Mouse (Mus musculus) frontal cortex, postnatal 25 days (tissue): ENCODE results near the gene Ttc9c.

Source experiments
- DNase-seq, 2 experiments: peaks; one replicate each; pipeline ENCODE4 v3.0.0; 2022; ENCODE audit warnings: low spot score in 2 of 2

Gene Ttc9c

DNA sequence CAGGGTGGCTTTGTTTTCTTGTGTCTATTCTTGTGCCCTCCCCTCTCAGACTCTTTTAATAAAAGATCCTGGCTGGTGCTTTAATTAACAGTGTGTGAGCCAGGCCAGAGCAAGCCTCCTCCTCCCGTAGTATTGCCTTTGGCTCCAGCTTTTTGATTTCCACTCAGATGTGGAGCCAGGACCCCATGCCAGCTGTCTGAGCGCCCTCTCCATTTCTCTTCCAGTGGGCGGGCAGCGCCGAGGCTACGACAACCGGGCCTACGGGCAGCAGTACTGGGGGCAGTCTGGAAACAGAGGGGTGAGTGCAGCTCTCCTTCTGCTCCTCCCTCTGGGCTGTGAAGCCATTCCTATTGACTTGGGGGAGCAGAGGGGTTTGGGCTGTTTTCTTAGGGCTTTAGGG lies 11.5 kb upstream of the Ttc9c start:
- no peak for DNase-seq

DNA sequence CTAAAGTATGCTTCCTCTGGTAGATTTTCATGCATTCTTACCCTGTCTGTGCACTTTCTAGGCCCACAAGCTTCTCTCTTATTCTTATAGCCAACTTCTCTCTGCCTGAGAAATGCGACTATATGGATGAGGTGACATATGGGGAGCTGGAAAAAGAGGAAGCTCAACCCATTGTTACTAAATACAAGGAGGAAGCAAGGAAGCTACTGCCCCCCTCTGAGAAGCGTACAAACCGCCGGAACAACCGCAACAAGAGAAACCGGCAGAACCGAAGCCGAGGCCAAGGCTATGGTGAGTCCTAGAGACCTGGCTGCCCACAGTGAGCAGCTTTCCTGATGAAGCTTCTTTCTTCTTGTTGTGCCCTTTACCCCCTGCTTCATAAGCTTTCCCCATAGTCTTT lies 10.5 kb upstream of the Ttc9c start, which contains the start of gene AC129217.1:
Gene AC129217.1, plus strand, starts transcription at position 114 of the 400 bp plus-strand sequence.
- no peak for DNase-seq

DNA sequence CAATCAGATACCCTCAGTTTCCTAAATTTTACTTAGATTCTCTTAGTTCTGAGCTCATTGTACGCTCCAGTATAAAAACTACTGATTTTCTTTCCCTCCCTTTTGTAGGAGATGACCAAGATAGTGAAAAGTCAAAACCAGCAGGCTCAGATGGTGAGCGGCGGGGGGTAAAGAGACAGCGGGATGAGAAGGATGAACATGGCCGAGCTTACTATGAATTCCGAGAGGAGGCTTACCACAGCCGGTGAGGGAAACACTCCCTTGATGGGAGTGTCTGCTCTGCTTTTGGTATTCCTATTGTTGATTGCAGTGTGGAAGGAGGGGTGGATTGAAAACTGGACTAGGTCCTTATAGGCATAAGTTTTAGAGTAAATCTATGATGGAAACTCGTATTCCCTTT lies 3.6 kb upstream of the Ttc9c start:
- no peak for DNase-seq

DNA sequence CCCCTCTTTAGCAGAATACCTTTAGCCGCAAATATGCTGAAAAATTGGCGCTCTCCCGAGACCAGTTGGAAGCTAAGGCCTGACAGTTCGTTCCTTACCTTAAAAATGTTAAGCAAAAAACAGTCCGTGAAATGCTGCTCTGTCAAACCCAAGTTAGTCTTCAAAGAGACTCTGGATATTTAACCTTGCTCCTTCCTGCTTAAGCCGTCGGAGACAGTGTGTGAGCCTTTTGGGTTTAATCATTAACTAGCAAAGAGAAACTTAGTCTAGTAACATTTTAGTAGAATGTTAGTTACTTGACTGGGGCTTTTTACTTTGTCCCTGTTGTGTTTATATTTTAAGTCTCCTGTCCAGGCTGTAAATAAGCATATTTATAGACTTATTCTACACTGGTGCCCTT lies 2.0 kb upstream of the Ttc9c start:
- no peak for DNase-seq

DNA sequence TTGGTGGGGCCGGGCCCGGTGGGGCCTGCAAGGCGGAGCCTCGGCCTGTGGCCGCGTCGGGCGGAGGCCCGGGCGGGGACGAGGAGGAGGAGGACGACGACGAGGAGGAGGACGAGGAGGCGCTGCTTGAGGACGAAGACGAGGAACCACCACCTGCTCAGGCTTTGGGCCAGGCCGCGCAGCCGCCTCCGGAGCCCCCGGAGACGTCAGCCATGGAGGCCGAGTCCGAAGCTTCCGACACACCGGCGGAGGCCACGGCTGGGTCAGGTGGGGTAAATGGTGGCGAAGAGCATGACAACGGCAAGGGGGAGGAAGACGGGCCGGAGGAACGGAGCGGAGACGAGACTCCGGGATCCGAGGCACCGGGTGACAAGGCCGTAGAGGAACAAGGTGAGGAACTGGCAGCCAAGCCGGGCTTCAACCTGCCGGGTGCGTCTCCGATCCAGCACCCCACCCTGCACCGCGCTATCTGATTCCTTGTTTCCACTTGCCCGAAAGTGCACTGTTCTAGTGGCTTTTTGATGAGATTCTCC lies 1.4 kb upstream of the Ttc9c start:
- DNase-seq = no peak

DNA sequence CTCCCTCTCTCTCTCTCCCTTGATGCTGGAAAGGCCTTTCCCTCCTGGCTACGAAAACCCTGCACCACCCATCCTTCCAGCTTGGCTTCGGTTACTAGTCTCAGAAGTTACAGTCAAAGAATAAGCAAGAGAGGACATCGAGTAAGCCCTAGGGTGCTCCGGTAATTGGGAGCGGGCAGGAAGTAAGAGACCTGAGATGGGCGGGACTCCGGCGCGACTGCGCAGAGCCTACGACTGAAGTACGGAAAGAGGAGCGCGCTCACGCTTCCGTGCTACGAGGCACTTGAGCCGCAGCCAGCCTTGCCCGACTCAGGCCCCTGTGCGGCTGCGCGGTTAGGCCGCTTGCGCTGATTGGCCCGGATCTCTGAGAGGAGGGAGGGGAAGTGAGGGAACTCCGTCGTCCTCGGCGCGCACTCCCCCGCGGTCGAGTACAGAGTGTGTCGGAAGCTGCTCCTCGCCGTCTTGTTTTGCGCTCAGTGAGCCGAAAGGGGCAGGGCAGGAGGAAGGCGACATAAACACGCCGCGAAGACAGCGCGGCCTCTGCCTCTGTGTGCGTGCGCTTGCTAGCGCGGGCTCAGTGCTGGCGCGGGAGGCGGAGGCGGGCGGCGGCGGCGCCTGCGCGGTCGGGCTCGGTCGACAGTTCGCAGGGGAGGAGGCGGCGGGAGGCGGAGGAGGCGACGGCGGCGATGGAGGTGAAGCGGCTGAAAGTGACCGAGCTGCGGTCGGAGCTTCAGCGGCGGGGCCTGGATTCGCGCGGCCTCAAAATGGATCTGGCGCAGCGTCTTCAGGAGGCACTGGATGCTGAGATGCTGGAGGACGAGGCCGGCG lies 677 bp upstream of the Ttc9c start, which contains the start of gene Hnrnpul2:
Gene Hnrnpul2, plus strand, starts transcription at position 415 of the 828 bp plus-strand sequence.
- DNase-seq = peak; percentile 96

DNA sequence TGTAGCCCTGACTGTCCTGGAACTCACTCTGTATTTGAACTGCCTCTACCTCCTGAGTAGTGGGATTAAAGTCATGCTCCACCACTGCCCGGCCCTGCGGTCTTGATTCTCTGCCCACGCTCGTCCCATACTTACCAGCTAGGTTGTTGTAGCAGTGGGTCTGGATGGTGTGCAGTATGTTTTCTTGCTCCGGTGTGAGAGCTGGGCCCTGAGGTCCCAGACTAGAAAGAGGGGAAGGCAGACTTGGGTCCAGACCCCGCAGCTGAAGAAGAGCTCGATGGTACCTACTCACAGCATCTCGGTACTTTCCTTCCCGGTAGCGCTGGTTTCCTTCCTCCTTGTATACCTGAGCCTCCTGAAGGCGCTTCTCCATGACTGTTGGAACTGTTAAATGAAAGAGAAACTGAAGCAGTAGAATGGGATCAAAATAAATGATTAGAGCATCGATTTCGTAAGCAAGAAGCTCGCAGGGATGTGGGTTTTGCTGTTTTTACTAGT lies 783 bp downstream of the Ttc9c start:
- DNase-seq = no peak

DNA sequence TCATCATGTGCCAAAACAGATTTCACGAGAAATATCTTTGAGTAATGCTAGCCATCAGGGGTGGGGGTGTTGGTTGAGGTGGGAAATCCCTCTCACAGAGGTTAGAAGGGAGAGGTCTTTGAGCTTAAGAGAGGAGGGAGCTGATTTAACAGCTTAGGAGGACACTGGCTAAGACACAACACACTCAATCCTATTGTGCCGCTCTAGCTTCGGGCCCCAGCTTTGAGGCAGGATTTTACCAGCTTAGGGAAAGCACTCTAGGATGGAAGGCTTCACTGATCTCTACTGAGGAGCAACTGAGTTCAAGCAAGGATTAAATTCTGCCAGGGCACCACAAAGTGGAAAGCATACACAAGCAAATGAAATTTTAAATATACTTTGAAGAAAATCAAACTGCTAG lies 2.1 kb downstream of the Ttc9c start:
- no peak for DNase-seq

DNA sequence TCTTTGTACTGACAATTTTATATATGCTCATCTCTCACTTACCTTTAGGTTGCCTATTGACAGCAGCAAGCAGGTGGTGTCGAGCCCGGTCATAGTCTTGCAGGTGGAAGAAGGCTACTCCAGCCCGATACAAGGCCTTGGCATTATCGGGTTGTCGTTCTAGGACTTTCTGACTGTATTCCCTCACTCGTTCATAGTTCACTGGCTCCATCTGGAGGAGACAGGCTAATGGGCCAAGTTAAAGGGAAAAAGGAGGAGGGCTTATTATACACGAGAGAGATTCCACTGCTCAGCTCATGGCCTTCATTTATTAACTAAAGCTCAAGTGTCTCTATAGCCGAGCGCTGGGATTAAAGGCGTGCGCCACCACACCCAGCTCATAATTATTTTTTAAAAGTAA lies 3.3 kb downstream of the Ttc9c start:
- DNase-seq = no peak

DNA sequence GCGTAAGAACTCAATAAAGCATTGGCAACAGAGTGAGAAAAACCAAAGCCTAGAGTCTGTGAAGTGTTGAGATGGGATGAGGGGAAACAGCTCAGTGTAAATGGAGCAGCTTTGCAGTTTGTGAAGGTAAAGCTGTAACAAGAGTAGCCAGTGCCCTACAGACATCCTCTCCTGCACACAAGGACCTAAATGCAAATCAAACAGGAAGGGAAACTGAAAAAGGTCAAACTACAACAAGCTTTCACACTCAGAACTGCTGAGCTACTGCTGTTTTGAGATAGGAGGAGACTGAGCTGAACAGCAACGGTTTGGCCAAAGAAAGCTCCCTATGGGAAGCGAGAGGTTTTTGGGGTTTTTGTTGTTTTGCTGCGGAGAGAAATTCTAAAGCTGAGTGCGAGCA lies 12.3 kb downstream of the Ttc9c start:
- no peak for DNase-seq

DNA sequence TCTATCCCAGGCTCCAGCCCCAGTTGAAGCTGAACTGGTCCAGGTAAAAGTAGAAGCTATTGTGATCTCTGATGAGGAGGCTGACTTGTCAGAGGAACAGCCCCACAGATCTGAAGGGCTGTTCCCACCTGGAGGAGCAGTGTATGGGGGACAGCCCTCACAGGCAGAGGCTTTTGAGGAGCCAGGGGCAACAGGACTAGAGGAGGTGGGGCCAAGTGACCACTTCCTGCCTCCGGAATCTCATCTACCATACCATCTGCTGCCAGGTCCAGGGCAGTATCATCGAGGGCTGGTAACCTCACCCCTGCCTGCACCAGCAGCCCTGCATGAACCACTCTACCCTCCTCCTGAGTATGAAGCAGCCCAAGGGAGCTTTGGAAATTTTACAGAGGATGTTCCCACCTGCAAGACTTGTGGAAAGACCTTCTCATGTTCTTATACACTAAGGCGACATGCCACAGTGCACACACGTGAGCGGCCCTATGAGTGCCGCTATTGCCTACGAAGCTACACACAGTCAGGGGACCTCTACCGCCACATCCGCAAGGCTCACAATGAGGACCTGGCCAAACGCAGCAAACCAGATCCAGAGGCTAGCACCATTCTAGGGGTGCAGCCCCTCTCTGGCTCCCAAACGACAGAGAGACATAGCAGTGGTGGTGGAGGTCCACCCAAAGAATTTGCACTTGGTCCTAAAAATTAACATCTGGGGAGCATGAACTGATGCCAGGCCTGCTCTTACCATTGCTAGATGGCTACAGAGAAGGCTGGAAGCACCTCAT lies 15.1 kb downstream of the Ttc9c start:
- no peak for DNase-seq

DNA sequence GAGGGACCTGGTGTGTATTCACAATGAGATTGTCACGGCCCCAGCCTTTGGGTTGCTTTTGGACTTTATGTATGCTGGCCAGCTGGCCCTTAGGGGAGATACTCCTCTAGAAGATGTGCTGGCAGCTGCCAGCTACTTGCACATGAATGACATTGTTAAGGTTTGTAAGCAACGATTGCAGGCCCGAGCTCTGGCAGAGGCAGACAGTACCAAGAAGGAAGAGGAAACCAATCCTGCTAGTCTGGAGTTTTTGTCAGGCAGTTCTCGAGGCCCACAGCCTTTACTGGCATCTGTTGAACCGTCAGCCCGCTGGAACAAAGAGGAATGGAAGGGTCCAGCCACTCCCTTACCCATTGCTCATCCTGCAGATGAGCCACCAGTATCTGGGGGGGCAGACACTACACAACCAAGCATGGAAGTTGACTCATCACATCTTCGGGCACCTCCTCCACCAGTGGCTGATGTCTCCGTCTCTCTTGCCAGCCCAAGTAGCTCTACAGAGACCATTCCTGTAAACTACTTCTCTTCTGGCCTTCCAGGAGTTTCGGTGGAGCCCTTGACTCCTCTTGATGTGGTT lies 15.8 kb downstream of the Ttc9c start:
- DNase-seq = no peak

DNA sequence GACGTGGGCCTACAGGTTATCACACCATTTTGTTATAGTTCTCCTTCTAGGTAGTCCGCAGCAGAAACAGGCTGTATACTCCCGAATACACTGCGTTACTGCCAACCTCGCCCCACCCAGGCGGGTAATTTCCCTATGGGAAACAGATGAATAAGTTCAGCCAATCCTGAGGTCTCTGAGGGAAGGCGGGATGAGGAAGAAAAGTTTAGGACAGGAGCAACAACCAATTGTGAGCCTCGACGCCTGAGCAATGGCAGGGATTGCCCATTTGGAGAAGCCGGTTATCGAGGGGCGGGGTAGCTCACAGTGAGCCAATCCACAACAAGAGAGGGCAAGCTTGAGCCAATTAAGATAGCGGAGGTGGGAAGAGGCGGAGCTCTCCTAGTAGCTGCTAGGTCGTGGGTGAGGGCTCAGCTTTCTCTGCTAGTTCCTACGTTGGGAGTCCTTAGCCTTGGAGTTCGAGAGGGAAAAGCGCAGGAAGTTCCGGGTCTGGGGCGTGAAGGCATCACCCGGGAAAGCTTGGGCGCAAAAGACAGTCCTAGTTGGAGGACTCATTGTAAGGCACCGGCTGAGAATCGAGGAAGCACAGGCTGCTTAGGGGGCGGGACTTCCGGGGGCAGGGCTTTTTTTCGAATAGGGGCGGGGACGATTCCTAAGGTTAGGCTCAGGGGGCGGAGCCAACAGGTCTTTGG lies 16.9 kb downstream of the Ttc9c start, which contains the start of gene Zbtb3:
Gene Zbtb3, plus strand, starts transcription at position 426 of the 692 bp plus-strand sequence.
- DNase-seq = peak; percentile 87 to 91

DNA sequence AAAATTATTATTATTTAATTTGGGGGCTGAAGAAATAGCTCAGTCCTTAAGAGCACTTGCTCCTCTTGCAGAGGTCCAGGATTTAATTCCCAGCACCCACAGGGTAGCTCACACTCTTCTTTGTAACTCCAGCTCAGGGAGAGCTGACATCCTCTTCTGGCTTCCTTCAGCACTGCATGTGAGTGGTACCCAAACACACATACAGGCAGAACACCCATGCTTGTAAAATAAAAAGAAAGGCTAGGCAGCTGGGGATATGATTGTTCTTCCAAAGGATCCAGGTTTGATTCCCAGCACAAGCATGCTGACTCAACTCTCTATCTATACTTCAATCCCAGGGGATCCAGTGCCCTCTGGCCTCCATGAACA lies 20.2 kb downstream of the Ttc9c start:
- no peak for DNase-seq

DNA sequence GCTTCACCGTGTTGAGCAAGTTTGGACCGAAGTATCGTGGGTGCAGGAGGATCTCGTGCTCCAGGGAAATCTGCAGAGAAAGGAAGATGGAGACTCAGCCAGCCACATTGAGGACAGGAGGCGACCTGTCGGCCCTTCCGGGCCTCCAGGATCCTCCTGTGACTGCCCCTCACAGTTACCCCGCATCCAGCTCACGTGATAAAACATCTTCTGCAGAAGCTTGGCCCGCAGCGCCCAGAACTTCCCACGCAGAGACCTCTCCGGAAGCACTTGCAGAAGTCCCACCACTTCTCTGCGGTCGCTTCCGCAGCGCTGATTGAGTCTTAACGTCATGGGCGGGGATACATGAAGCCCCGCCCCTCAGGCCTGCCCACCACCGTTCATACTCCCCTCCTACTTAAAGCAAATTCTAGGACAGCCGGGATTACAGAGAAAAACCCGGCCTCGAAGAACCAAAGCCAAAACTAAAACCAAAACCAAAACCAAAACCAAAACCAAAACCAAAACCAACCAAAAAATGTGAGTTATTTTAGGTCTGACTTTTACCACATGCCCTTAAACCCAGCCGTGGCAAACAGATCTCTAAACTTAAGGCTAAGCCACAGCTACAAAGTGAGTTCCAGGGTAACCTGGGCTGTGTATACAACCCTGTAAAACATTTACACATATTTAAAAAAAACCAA lies 20.7 kb downstream of the Ttc9c start, which contains the start of gene Polr2g:
Gene Polr2g, minus strand, starts transcription at position 314 of the 683 bp plus-strand sequence.
- peak; percentile 77 for DNase-seq

DNA sequence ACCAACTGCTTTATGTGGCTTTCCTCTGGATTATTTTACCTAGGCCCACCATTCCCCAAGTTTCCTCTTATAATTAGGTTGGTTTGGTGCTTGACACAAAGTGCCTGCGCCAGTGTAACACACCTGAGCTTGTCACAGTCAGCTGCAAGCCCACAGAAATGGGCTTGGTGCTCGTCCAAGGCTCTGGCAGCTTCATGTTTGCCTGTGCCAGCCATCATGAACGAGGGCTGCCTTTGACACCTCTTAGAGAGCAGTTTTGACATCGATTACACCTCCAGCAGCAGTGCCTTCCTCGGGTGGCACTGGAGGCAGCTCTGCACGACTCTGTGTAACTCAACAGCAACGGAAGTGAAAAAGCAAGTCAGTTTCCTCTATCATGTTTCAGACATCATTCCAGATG lies 29.0 kb downstream of the Ttc9c start:
- no peak for DNase-seq

DNA sequence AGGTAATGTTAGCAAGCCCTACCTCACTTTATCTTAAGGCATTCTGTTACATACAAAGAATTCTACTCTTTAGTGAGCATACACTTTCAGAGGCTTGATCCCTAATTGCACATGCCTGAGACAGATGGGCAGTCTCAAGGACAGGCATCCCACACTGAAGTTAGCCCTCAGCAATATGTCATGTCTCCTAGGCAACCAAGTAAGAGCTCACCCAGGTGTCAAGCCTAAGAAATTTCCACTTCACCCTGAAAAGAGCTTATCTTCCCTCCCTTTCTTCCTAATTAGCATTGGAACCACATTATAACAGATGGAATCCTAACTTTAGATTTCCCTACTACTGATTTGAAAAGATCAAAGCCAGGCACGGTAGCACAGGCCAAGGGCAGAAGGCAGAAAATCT lies 30.0 kb downstream of the Ttc9c start:
- DNase-seq = no peak

DNA sequence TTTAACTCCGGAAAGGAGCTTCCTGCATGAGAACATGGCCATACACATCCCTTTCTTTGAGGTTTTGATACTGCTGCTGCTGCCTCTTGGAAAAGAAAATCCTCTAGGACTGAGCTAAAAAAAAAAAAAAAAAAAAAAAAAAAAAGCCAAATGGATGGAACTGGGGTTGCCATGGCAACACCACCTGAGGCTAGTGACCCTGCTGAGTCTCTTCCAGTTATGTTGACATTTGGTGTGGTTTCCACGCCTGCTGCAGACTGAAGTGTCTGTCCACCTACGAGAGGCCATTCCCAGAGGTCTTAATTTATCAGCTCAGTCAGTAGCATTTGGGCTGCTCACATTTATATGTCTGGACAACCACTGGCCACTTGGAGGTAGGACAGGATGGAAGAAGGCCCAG lies 30.6 kb downstream of the Ttc9c start:
- DNase-seq = no peak

DNA sequence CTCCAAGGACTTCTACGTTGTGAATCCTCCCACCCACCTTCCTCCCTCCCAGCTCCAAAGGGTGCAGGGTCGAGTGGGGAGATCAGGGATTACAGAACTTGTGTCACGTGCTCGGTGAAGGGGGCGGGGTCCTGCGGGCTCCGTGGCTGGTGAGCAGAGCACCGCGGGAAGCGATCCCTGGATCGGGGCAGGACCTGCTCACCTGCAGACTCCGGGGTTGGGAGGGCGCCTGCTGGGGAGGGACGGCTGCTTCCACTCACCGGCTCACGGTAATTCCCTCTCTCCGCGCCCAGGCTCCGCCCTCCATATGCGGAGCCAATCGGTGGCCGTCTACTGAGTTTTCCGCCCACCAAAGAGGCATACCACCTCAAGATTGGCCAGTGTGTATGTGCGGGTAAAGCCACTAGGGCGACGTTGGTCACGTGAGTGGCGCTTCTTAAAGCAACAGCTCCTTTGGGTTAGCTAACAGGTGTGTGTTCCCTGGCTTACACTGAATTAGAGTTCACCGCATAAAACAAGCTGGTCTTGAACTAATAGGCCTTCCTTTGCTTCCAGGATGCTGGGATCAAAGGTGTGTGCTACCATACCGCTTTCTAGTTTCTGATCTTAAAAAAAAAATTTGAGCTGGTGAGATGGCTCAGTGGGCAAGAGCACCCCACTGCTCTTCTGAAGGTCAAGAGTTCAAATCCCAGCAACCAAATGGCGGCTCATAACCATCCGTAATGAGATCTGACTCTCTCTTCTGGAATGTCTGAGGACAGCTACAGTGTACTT lies 32.9 kb downstream of the Ttc9c start, which contains the start of gene Taf6l:
Gene Taf6l, minus strand, starts transcription at position 410 of the 774 bp plus-strand sequence.
- peak; percentile 84 for DNase-seq

DNA sequence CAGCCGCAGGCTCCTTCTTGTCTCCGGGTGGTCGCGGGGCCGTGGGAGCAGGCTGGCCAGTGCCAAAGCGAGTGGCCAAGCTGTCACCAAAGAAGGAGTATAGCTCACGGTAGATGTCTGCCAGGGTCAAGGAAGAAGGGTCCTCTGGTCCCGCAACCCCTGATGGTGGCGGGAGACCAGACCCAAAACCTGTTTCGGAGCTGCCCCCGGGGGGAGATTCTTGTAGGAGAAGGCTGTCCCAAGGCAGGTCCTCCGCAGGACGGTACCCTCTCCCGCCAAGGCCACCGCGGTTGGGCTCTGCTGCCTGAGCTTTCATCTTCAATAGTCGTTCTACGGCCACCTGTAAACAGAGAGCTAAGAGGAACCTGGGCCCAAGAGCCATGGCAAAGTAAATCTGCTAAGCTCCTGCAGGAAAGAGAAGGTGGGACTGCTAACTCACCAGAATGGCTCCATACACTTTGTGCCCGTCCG lies 44.1 kb downstream of the Ttc9c start:
- no peak for DNase-seq
